Mouse (Mus musculus) urinary bladder, postnatal 25 days (tissue): ENCODE data around the gene Kalrn.

Experiments used
- DNase-seq: peaks from one replicate; pipeline ENCODE4 v3.0.0; 2022; ENCODE audit warnings: low spot score

Kalrn gene

GRCm38 (mm10) chr16:34494741-34495140 is 78.6 kb downstream of the Kalrn start:
- no peak for DNase-seq

- DNase-seq = no peak
These were observed 79.4 kb downstream of the Kalrn start for GRCm38 (mm10) chr16:34493914-34494313.

- no peak for DNase-seq
These were observed 82.1 kb downstream of the Kalrn start for GRCm38 (mm10) chr16:34491225-34491624.

- no peak for DNase-seq
These were observed 82.8 kb downstream of the Kalrn start for GRCm38 (mm10) chr16:34490506-34490905.

- no peak for DNase-seq
These were observed 83.5 kb downstream of the Kalrn start for GRCm38 (mm10) chr16:34489805-34490325.

- DNase-seq = no peak
These were observed 85.5 kb downstream of the Kalrn start for GRCm38 (mm10) chr16:34487823-34488222.

- no peak for DNase-seq
These were observed 86.1 kb downstream of the Kalrn start for GRCm38 (mm10) chr16:34487268-34487667.

GRCm38 (mm10) chr16:34485483-34485882 is 87.8 kb downstream of the Kalrn start:
- DNase-seq = no peak

GRCm38 (mm10) chr16:34484921-34485320 is 88.4 kb downstream of the Kalrn start:
- no peak for DNase-seq

- no peak for DNase-seq
These were observed 89.1 kb downstream of the Kalrn start for GRCm38 (mm10) chr16:34484213-34484612.

- no peak for DNase-seq
These were observed 89.6 kb downstream of the Kalrn start for GRCm38 (mm10) chr16:34483716-34484115.

GRCm38 (mm10) chr16:34474741-34475140 is 98.6 kb downstream of the Kalrn start:
- DNase-seq = no peak

GRCm38 (mm10) chr16:34473891-34474290 is 99.4 kb downstream of the Kalrn start:
- no peak for DNase-seq

GRCm38 (mm10) chr16:34471441-34471840 is 101.9 kb downstream of the Kalrn start:
- DNase-seq = no peak

GRCm38 (mm10) chr16:34470343-34470742 is 103.0 kb downstream of the Kalrn start:
- no peak for DNase-seq

- no peak for DNase-seq
These were observed 104.0 kb downstream of the Kalrn start for GRCm38 (mm10) chr16:34469277-34469868.

GRCm38 (mm10) chr16:34466649-34467048 is 106.7 kb downstream of the Kalrn start:
- no peak for DNase-seq

GRCm38 (mm10) chr16:34456314-34456713 is 117.0 kb downstream of the Kalrn start:
- no peak for DNase-seq

- no peak for DNase-seq
These were observed 127.7 kb downstream of the Kalrn start for GRCm38 (mm10) chr16:34445666-34446065.

- no peak for DNase-seq
These were observed 131.6 kb downstream of the Kalrn start for GRCm38 (mm10) chr16:34441704-34442103.

- DNase-seq = peak; percentile 9
These were observed 132.3 kb downstream of the Kalrn start for GRCm38 (mm10) chr16:34440994-34441414.

GRCm38 (mm10) chr16:34440019-34440615 is 133.2 kb downstream of the Kalrn start:
- DNase-seq = no peak

GRCm38 (mm10) chr16:34430131-34430530 is 143.2 kb downstream of the Kalrn start:
- DNase-seq = no peak

GRCm38 (mm10) chr16:34427654-34428053 is 145.7 kb downstream of the Kalrn start:
- no peak for DNase-seq
